Mouse (Mus musculus): ENCODE measurements around the gene Larp4b. TPM values are rescaled to one million over a fixed set of nuclear protein-coding genes. Genes with fewer than 3 reads are reported as not detected.

The Larp4b gene
- total RNA-seq, 1 experiment from 2014 or later = 51.9 TPM

GRCm38 (mm10) chr13:9113735-9114134, 20.1 kb downstream of the Larp4b start:
- no peak for ATAC-seq (replicated peaks; ENCODE audit: insufficient number of reproducible peaks, low FRiP score, low TSS enrichment, poor library complexity, severe bottlenecking)

GRCm38 (mm10) chr13:9120835-9121542, 27.3 kb downstream of the Larp4b start:
- ATAC-seq (replicated peaks; ENCODE audit: insufficient number of reproducible peaks, low FRiP score, low TSS enrichment, poor library complexity, severe bottlenecking) = no peak

GRCm38 (mm10) chr13:9122045-9122444, 28.4 kb downstream of the Larp4b start:
- no peak for ATAC-seq (replicated peaks; ENCODE audit: insufficient number of reproducible peaks, low FRiP score, low TSS enrichment, poor library complexity, severe bottlenecking)

GRCm38 (mm10) chr13:9125193-9125592, 31.5 kb downstream of the Larp4b start:
- peak; percentile 85 for ATAC-seq (replicated peaks; ENCODE audit: insufficient number of reproducible peaks, low FRiP score, low TSS enrichment, poor library complexity, severe bottlenecking)

GRCm38 (mm10) chr13:9127715-9128114, 34.0 kb downstream of the Larp4b start:
- ATAC-seq (replicated peaks; ENCODE audit: insufficient number of reproducible peaks, low FRiP score, low TSS enrichment, poor library complexity, severe bottlenecking) = no peak

GRCm38 (mm10) chr13:9128707-9129314, 35.1 kb downstream of the Larp4b start:
- ATAC-seq (replicated peaks; ENCODE audit: insufficient number of reproducible peaks, low FRiP score, low TSS enrichment, poor library complexity, severe bottlenecking) = peak; percentile 85

- no peak for ATAC-seq (replicated peaks; ENCODE audit: insufficient number of reproducible peaks, low FRiP score, low TSS enrichment, poor library complexity, severe bottlenecking)
Measured at GRCm38 (mm10) chr13:9134421-9134820, 40.7 kb downstream of the Larp4b start.

GRCm38 (mm10) chr13:9136088-9136487, 42.4 kb downstream of the Larp4b start:
- ATAC-seq (replicated peaks; ENCODE audit: insufficient number of reproducible peaks, low FRiP score, low TSS enrichment, poor library complexity, severe bottlenecking) = no peak

- no peak for ATAC-seq (replicated peaks; ENCODE audit: insufficient number of reproducible peaks, low FRiP score, low TSS enrichment, poor library complexity, severe bottlenecking)
Measured at GRCm38 (mm10) chr13:9136733-9137132, 43.1 kb downstream of the Larp4b start.

GRCm38 (mm10) chr13:9139466-9139991, 45.8 kb downstream of the Larp4b start:
- no peak for ATAC-seq (replicated peaks; ENCODE audit: insufficient number of reproducible peaks, low FRiP score, low TSS enrichment, poor library complexity, severe bottlenecking)

- ATAC-seq (replicated peaks; ENCODE audit: insufficient number of reproducible peaks, low FRiP score, low TSS enrichment, poor library complexity, severe bottlenecking) = no peak
Measured at GRCm38 (mm10) chr13:9140204-9140603, 46.5 kb downstream of the Larp4b start.

GRCm38 (mm10) chr13:9142371-9142770, 48.7 kb downstream of the Larp4b start:
- no peak for ATAC-seq (replicated peaks; ENCODE audit: insufficient number of reproducible peaks, low FRiP score, low TSS enrichment, poor library complexity, severe bottlenecking)

GRCm38 (mm10) chr13:9148830-9149229, 55.1 kb downstream of the Larp4b start:
- no peak for ATAC-seq (replicated peaks; ENCODE audit: insufficient number of reproducible peaks, low FRiP score, low TSS enrichment, poor library complexity, severe bottlenecking)

- peak; percentile 86 for ATAC-seq (replicated peaks; ENCODE audit: insufficient number of reproducible peaks, low FRiP score, low TSS enrichment, poor library complexity, severe bottlenecking)
Measured at GRCm38 (mm10) chr13:9149473-9150217, 56.0 kb downstream of the Larp4b start.

- no peak for ATAC-seq (replicated peaks; ENCODE audit: insufficient number of reproducible peaks, low FRiP score, low TSS enrichment, poor library complexity, severe bottlenecking)
Measured at GRCm38 (mm10) chr13:9151100-9151499, 57.4 kb downstream of the Larp4b start.

GRCm38 (mm10) chr13:9151619-9152018, 57.9 kb downstream of the Larp4b start:
- ATAC-seq (replicated peaks; ENCODE audit: insufficient number of reproducible peaks, low FRiP score, low TSS enrichment, poor library complexity, severe bottlenecking) = no peak

GRCm38 (mm10) chr13:9152267-9152666, 58.6 kb downstream of the Larp4b start:
- ATAC-seq (replicated peaks; ENCODE audit: insufficient number of reproducible peaks, low FRiP score, low TSS enrichment, poor library complexity, severe bottlenecking) = no peak

- no peak for ATAC-seq (replicated peaks; ENCODE audit: insufficient number of reproducible peaks, low FRiP score, low TSS enrichment, poor library complexity, severe bottlenecking)
Measured at GRCm38 (mm10) chr13:9153803-9154202, 60.1 kb downstream of the Larp4b start.

GRCm38 (mm10) chr13:9159282-9159681, 65.6 kb downstream of the Larp4b start:
- peak; percentile 74 for ATAC-seq (replicated peaks; ENCODE audit: insufficient number of reproducible peaks, low FRiP score, low TSS enrichment, poor library complexity, severe bottlenecking)

Data from monocyte, adult 5-6 weeks (primary cell).